In the genomic region with DNA sequence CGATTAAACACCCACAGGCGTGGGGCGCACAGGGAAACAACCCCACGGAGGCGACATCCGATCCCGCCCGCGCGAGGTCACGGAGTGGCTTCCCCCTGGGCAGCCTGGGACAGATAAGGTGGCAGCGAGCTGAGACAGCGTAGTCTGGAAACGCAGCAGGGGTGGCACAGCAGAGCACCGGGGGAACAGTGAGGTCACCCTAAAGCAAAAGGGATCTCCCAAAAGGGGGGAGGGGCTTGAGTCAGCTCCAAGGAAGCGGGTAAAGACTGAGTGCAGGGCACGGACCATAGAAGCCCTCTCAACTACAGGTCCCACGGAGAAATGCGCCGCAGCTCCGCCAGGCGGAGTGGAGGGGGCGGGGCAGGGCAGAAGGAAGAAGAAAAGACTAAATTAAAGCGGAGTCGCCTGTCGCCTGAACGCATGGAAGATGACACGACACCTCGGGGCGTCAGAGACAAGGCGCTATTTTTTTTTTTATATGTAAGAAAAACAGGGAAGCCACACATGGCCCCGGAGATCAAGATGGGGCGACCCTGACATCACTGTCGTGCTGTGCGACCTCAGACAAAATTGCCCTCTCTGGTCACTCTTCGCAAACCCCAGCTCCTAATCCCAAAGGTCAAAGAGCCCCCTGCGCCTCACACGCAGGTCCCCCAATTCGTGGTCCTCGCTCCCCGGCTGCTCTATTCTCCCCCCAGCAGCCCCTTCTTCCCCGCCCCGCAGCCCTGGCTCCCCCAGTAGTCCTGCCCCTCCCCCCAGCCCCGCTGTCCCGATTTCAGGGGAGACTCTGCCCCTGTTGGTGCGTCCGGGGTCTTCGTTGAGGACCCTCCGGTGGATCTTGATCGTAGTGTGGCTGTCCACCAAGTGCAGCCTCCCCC, we compare ENCODE assay signal across 8 mouse cellular contexts. TPM values are rescaled to one million over a fixed set of nuclear protein-coding genes. Genes with fewer than 3 reads are reported as not detected.
DNase-seq lines count a peak whose midpoint lies in the region; ATAC-seq lines count a peak whose summit lies in the region.

No protein-coding gene starts in this region.

- peak overlapping the region; percentile 64 for H3K4me3 ChIP-seq in heart, embryonic 13.5 days

- peak overlapping the region; percentile 96 for H3K4me2 ChIP-seq in heart, embryonic 13.5 days

- WGBS in heart, embryonic 13.5 days, result 2% methylated on average over 50 of the region's 50 CpGs

- peaks cover 76% of the 10 kb centered on the region for H3K4me1 ChIP-seq in heart, embryonic 13.5 days

- no peaks in the 10 kb centered on the region; the same call in 1 of the 2 replicates for H3K36me3 ChIP-seq in heart, embryonic 13.5 days

- peak; percentile 66 for DNase-seq in urinary bladder, postnatal 14 days (ENCODE audit: low spot score)
- DNase-seq in urinary bladder, postnatal 10 days (ENCODE audit: low spot score), result no peak
- peak; percentile 88 to 89 for DNase-seq in cerebellum, postnatal 10 days
- peak; percentile 31 to 73 for DNase-seq in kidney, postnatal 36 days
- peak; percentile 87 for DNase-seq in lung, postnatal 10 days
- peak; percentile 76 for DNase-seq in thymus, postnatal 25 days

- peak overlapping the region; percentile 88 for H3K9ac ChIP-seq in heart, embryonic 13.5 days

- H3K27me3 ChIP-seq in heart, embryonic 13.5 days (replicated peaks), result peaks cover 64% of the 10 kb centered on the region

- ATAC-seq in heart, embryonic 13.5 days (ENCODE audit: extremely low read depth, insufficient number of reproducible peaks, low FRiP score, low TSS enrichment), result no peak
- peak; percentile 57 for ATAC-seq in neutrophil, adult 5-6 weeks (ENCODE audit: extremely low read depth, insufficient number of reproducible peaks, low FRiP score, poor library complexity, severe bottlenecking)

- H3K27ac ChIP-seq in heart, embryonic 13.5 days (replicated peaks), result no peak overlapping the region

- peaks cover 6% of the 10 kb centered on the region; the same call in 1 of the 2 replicates for H3K9me3 ChIP-seq in heart, embryonic 13.5 days

RNA-seq across cellular contexts. Expression of a gene that starts 3.3 kb away (rescaled TPM):
- polyA plus RNA-seq in heart, embryonic 13.5 days (2015; fragmentation: Nextera tagmentation; extraction: Ambion mirVana), result 45.4 and 50.1 TPM in 2 replicates
- total RNA-seq in neutrophil, adult 5-6 weeks (2017), result 6.4 and 6.8 TPM in 2 replicates

RNA-seq across cellular contexts. Expression of a gene that starts 39.3 kb away (rescaled TPM):
- not detected in 2 replicates for polyA plus RNA-seq in heart, embryonic 13.5 days (2015; fragmentation: Nextera tagmentation; extraction: Ambion mirVana)
- not detected in 2 replicates for total RNA-seq in neutrophil, adult 5-6 weeks (2017)
